Mouse (Mus musculus) spleen, adult 2 months (tissue): ENCODE results near the gene Sec62.

ENCODE experiments used
- CTCF ChIP-seq: fragments of 200-500 bp; IDR thresholded peaks from 2 replicates; pipeline ENCODE4 v1.5.1; 2011; ENCODE audit warnings: mild to moderate bottlenecking, inconsistent platforms; ENCODE audit not compliant: insufficient read depth, insufficient read length, insufficient replicate concordance; ENCODE audit errors: extremely low read depth
- POLR2A ChIP-seq: fragments of 200-500 bp; IDR thresholded peaks from 2 replicates; pipeline ENCODE4 v1.6.1; 2011; ENCODE audit warnings: low read depth, low read length, inconsistent platforms

DNA sequence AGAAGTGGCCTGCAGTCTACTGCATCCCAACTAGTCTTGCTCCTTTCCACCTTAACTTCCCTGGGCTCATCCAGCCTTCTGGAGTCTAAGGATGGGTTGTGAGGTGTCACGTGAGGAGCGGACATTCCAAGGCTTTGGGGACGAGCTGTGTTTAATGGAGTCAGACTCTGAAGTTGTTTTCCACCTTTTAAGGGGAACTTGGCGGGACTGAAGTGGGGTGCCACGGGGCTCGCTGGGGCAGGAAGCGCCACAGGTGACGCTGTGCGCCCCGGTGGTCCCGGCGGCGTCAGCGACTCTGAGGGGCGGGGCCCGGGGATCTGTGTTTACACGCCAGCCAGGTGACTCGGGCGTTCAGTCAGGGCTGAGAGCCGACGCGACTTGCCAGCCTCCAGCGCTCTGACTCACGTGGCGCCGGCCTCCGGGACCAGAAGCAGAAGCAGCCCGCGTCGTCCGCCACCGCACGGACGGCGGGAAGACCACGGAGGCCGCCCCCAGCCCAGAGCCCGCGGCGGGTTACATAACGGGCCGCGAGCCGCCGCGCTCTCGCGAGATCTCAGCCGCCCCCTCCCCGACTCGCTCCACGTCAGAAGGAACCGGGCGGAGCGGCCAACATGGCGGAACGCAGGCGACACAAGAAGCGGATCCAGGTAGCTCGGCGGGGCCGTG, at the start of gene Sec62:
- TF ChIP-seq POLR2A (peak; percentile 65), CTCF (no peak)
